Mouse (Mus musculus) liver, embryonic 14.5 days (tissue): ENCODE measurements around the gene Intu. TPM values are rescaled to one million over a fixed set of nuclear protein-coding genes. Genes with fewer than 3 reads are reported as not detected.

Experiments used
- ATAC-seq: fragments of 200-750 bp; cut with Nextera tagmentation; 2 replicates; pipeline ENCODE4 v1.8.0; 2017; ENCODE audit warnings: moderate number of reproducible peaks, mild to moderate bottlenecking, moderate library complexity; ENCODE audit not compliant: insufficient read depth
- DNase-seq, 3 experiments: peaks; one replicate each; pipeline ENCODE4 v3.0.0-alpha.2; 2012 to 2013; ENCODE audit warnings: low read depth in 3 of 3, low spot score in 3 of 3
- H3K27ac ChIP-seq: fragments of 300-500 bp; sonication (generic); 2 replicates; pipeline ENCODE4 v1.5.1; 2014; ENCODE audit warnings: moderate library complexity, mild to moderate bottlenecking, control low read depth, inconsistent platforms
- H3K27me3 ChIP-seq: fragments of 300-500 bp; sonication (generic); 2 replicates; pipeline ENCODE4 v1.6.1; 2014; ENCODE audit warnings: mild to moderate bottlenecking, low read length, moderate library complexity; ENCODE audit not compliant: control insufficient read depth, insufficient read depth
- H3K36me3 ChIP-seq: fragments of 300-500 bp; sonication (generic); replicated peaks from 2 replicates; pipeline ENCODE4 v1.6.1; 2014; ENCODE audit warnings: low read depth; ENCODE audit not compliant: control insufficient read depth, insufficient read depth
- H3K4me1 ChIP-seq, 2 experiments: fragments of 200-500 bp in 1 of 2; fragments of 300-500 bp in 1 of 2; sonication (generic) in 1 of 2; replicated peaks; 2 replicates each; pipeline ENCODE4 v1.6.1; 2012 to 2014; ENCODE audit warnings: antibody characterized with exemption in 1 of 2, inconsistent platforms in 1 of 2, low read length in 1 of 2; ENCODE audit not compliant: control insufficient read depth in 2 of 2, insufficient read depth in 2 of 2
- H3K4me2 ChIP-seq: fragments of 300-500 bp; sonication (generic); 2 replicates; pipeline ENCODE4 v1.6.1; 2014; ENCODE audit warnings: low read depth, mild to moderate bottlenecking, control low read depth, moderate library complexity
- H3K4me3 ChIP-seq, 2 experiments: fragments of 200-500 bp in 1 of 2; fragments of 300-500 bp in 1 of 2; sonication (generic) in 1 of 2; 2 replicates each; pipeline ENCODE4 v1.5.1; 2012 to 2014; ENCODE audit warnings: low read depth in 2 of 2, low read length in 2 of 2, mild to moderate bottlenecking in 2 of 2, control low read depth in 1 of 2, inconsistent platforms in 1 of 2, moderate library complexity in 1 of 2; ENCODE audit not compliant: insufficient read depth in 1 of 2
- H3K9ac ChIP-seq: fragments of 300-500 bp; sonication (generic); replicated peaks from 2 replicates; pipeline ENCODE4 v1.6.1; 2014; ENCODE audit warnings: mild to moderate bottlenecking, control low read depth, moderate library complexity
- H3K9me3 ChIP-seq: fragments of 300-500 bp; sonication (generic); 2 replicates; pipeline ENCODE4 v1.6.1; 2016; ENCODE audit warnings: low read length, mixed read lengths; ENCODE audit not compliant: control insufficient read depth
- CTCF ChIP-seq: IDR thresholded peaks from 2 replicates; pipeline ENCODE4 v1.5.1; 2016; ENCODE audit warnings: antibody characterized with exemption, low read depth, control low read depth
- EP300 ChIP-seq: IDR thresholded peaks from 2 replicates; pipeline ENCODE4 v1.6.1; 2016; ENCODE audit warnings: antibody characterized with exemption, low read depth
- WGBS: fragments of 180-500 bp; shearing (Covaris S2); extraction: QIAGEN DNeasy Blood & Tissue Kit; methylation state at CpG from one replicate; pipeline ENCODE4 v1.1.7; 2014; ENCODE audit not compliant: insufficient replicate concordance; 5-methylcytosine and 5-hydroxymethylcytosine counted together
- polyA plus RNA-seq, 2 experiments: library from polyadenylated mRNA; depleted of rRNA in 1 of 2; stranded (reverse) in 1 of 2; unstranded in 1 of 2; fragments of >200 nt; fragmentation: Nextera tagmentation in 1 of 2; extraction: Ambion mirVana in 1 of 2; gene quantifications; 2 replicates each; pipeline versions ENCODE4 v1.2.1 to v1.2.3; 2012 to 2014

Gene Intu
- polyA plus RNA-seq, 2 experiments, result 0.52 to 0.80 TPM

GRCm38 (mm10) chr3:40527976-40528950 is 2.8 kb upstream of the Intu start:
- H3K4me3 ChIP-seq, result peak overlapping the region in 1 of 2 experiments; percentile 21; a peak in 2 of 4 replicates
- WGBS, result 11% methylated on average over 9 of the region's 9 CpGs
- peak overlapping the region; percentile 54 for H3K4me2 ChIP-seq
- no peak overlapping the region for H3K9ac ChIP-seq
- no peak overlapping the region for H3K27ac ChIP-seq
- H3K9me3 ChIP-seq, result no peaks in the 10 kb centered on the region
- H3K4me1 ChIP-seq, result peaks cover 0 to 13% of the 10 kb centered on the region in 2 experiments; a peak in 2 of 4 replicates
- H3K27me3 ChIP-seq, result peaks cover 23% of the 10 kb centered on the region
- peak; percentile 72 for ATAC-seq
- TF ChIP-seq CTCF (no peak), EP300 (peak; percentile 39; the same call in 1 of the 2 replicates)
- H3K36me3 ChIP-seq, result no peaks in the 10 kb centered on the region
- DNase-seq, result no peak

- DNase-seq (no peak), ATAC-seq (no peak)
- H3K9ac ChIP-seq, result no peak overlapping the region
- peak overlapping the region; percentile 54 for H3K4me2 ChIP-seq
- H3K4me1 ChIP-seq, result peaks cover 0 to 13% of the 10 kb centered on the region in 2 experiments; a peak in 2 of 4 replicates
- H3K27me3 ChIP-seq, result peaks cover 26% of the 10 kb centered on the region
- TF ChIP-seq CTCF (no peak), EP300 (no peak)
- H3K9me3 ChIP-seq, result no peaks in the 10 kb centered on the region
- H3K27ac ChIP-seq, result no peak overlapping the region
- no peak overlapping the region for H3K4me3 ChIP-seq
- H3K36me3 ChIP-seq, result no peaks in the 10 kb centered on the region
- WGBS, result 53% methylated on average over 6 of the region's 6 CpGs
These were observed 2.1 kb upstream of the Intu start for GRCm38 (mm10) chr3:40528958-40529357.

- no peak for ATAC-seq
- no peak overlapping the region for H3K27ac ChIP-seq
- H3K4me2 ChIP-seq, result peak overlapping the region; percentile 70
- no peaks in the 10 kb centered on the region for H3K36me3 ChIP-seq
- H3K9me3 ChIP-seq, result no peaks in the 10 kb centered on the region
- 6% methylated on average over 7 of the region's 7 CpGs for WGBS
- no peak for DNase-seq
- H3K4me3 ChIP-seq, result peak overlapping the region in 1 of 2 experiments; percentile 37; a peak in 1 of 4 replicates
- H3K9ac ChIP-seq, result no peak overlapping the region
- H3K27me3 ChIP-seq, result peaks cover 26% of the 10 kb centered on the region
- TF ChIP-seq CTCF, result no peak
- no peak for TF ChIP-seq EP300
- peaks cover 0 to 13% of the 10 kb centered on the region in 2 experiments; a peak in 2 of 4 replicates for H3K4me1 ChIP-seq
These were observed 241 bp upstream of the Intu start for GRCm38 (mm10) chr3:40530845-40531244.

GRCm38 (mm10) chr3:40532256-40532655 is 1.2 kb downstream of the Intu start:
- Histone ChIP-seq H3K4me2 (peak overlapping the region; percentile 70), H3K36me3 (no peaks in the 10 kb centered on the region), H3K4me1 (peaks cover 0 to 13% of the 10 kb centered on the region in 2 experiments; a peak in 2 of 4 replicates), H3K9ac (no peak overlapping the region), H3K9me3 (no peaks in the 10 kb centered on the region), H3K4me3 (no peak overlapping the region), H3K27me3 (peaks cover 26% of the 10 kb centered on the region), H3K27ac (no peak overlapping the region)
- no peak for DNase-seq
- ATAC-seq, result no peak
- WGBS, result 20% methylated on average over 11 of the region's 11 CpGs
- no peak for TF ChIP-seq EP300
- no peak for TF ChIP-seq CTCF

- Histone ChIP-seq H3K4me3 (no peak overlapping the region), H3K27me3 (peaks cover 26% of the 10 kb centered on the region), H3K27ac (no peak overlapping the region), H3K4me2 (no peak overlapping the region), H3K36me3 (no peaks in the 10 kb centered on the region), H3K4me1 (0 out of 4 replicates have a peak, but pooled peaks cover 0 to 3% of the 10 kb centered on the region in 2 experiments), H3K9ac (no peak overlapping the region), H3K9me3 (no peaks in the 10 kb centered on the region)
- TF ChIP-seq CTCF, result no peak
- TF ChIP-seq EP300, result no peak
- no peak for DNase-seq
- ATAC-seq, result no peak
- 47% methylated on average over 4 of the region's 4 CpGs for WGBS
These were observed 3.1 kb downstream of the Intu start for GRCm38 (mm10) chr3:40534141-40534540.
